Mouse (Mus musculus): Measurements from ENCODE around the gene Csrp3. TPM values are rescaled to one million over a fixed set of nuclear protein-coding genes. Genes with fewer than 3 reads are reported as not detected.

Csrp3 gene
- polyA plus RNA-seq, 1 experiment from 2014 or later, result 14.4 TPM

Other genes with a start within 250 kb of the Csrp3 start
- gene Mrgprb3, start 204.2 kb downstream of the Csrp3 start, polyA plus RNA-seq (2014; fragmentation: Nextera tagmentation; extraction: Ambion mirVana), result not detected in 2 replicates
- gene Zdhhc13, start 59.0 kb downstream of the Csrp3 start, polyA plus RNA-seq (2014; fragmentation: Nextera tagmentation; extraction: Ambion mirVana), result 32.1 and 34.3 TPM in 2 replicates
- 37.2 and 37.8 TPM in 2 replicates for gene E2f8, start 33.6 kb upstream of the Csrp3 start, polyA plus RNA-seq (2014; fragmentation: Nextera tagmentation; extraction: Ambion mirVana)
- 6.2 TPM in 2 replicates for gene Nav2, start 60.7 kb upstream of the Csrp3 start, polyA plus RNA-seq (2014; fragmentation: Nextera tagmentation; extraction: Ambion mirVana)